Mouse (Mus musculus) liver, postnatal 0 days (tissue): ENCODE results near the gene Ube2l6. TPM values are rescaled to one million over a fixed set of nuclear protein-coding genes. Genes with fewer than 3 reads are reported as not detected.
"Not testable (repeated sequence)": the region's sequence is repeated elsewhere in the genome, so short reads cannot be mapped to it uniquely, and the experiment has no call there.

Experiments
- ATAC-seq: fragments of 200-750 bp; cut with Nextera tagmentation; 2 replicates; pipeline ENCODE4 v1.8.0; 2017; ENCODE audit warnings: mild to moderate bottlenecking, moderate library complexity
- DNase-seq: peaks from one replicate; pipeline ENCODE4 v3.0.0-alpha.2; 2016
- H3K27ac ChIP-seq: fragments of 300-500 bp; sonication (generic); 2 replicates; pipeline ENCODE4 v1.5.1; 2014; ENCODE audit warnings: antibody characterized with exemption, moderate library complexity, mild to moderate bottlenecking, low read depth
- H3K27me3 ChIP-seq: fragments of 300-500 bp; sonication (generic); 2 replicates; pipeline ENCODE4 v1.6.1; 2014; ENCODE audit warnings: low read length, control low read depth, mixed read lengths; ENCODE audit not compliant: insufficient read depth
- H3K36me3 ChIP-seq: fragments of 300-500 bp; sonication (generic); replicated peaks from 2 replicates; pipeline ENCODE4 v1.6.1; 2014; ENCODE audit warnings: mild to moderate bottlenecking, control low read depth, low read length, moderate library complexity, mixed read lengths; ENCODE audit not compliant: insufficient read depth
- H3K4me1 ChIP-seq: fragments of 300-500 bp; sonication (generic); 2 replicates; pipeline ENCODE4 v1.6.1; 2014; ENCODE audit warnings: antibody characterized with exemption, mild to moderate bottlenecking, control low read depth; ENCODE audit not compliant: insufficient read depth
- H3K4me2 ChIP-seq: fragments of 300-500 bp; sonication (generic); 2 replicates; pipeline ENCODE4 v1.6.1; 2014; ENCODE audit warnings: low read depth, mild to moderate bottlenecking, low read length, moderate library complexity, mixed read lengths
- H3K4me3 ChIP-seq: fragments of 300-500 bp; sonication (generic); 2 replicates; pipeline ENCODE4 v1.5.1; 2014; ENCODE audit warnings: low read depth, low read length
- H3K9ac ChIP-seq: fragments of 300-500 bp; sonication (generic); replicated peaks from 2 replicates; pipeline ENCODE4 v1.6.1; 2014; ENCODE audit warnings: mild to moderate bottlenecking, moderate library complexity
- H3K9me3 ChIP-seq: fragments of 300-500 bp; sonication (generic); 2 replicates; pipeline ENCODE4 v1.6.1; 2016; ENCODE audit warnings: mild to moderate bottlenecking, control low read depth, low read length, mixed read lengths
- CTCF ChIP-seq: sonication (generic); IDR thresholded peaks from 2 replicates; pipeline ENCODE4 v1.5.1; 2016; ENCODE audit warnings: antibody characterized with exemption, low read depth
- EP300 ChIP-seq: IDR thresholded peaks from 2 replicates; pipeline ENCODE4 v1.6.1; 2016; ENCODE audit warnings: antibody characterized with exemption, low read depth, mild to moderate bottlenecking
- WGBS: fragments of 180-500 bp; shearing (Covaris S2); extraction: QIAGEN DNeasy Blood & Tissue Kit; methylation state at CpG from one replicate; pipeline ENCODE4 v1.1.7; 2014; ENCODE audit not compliant: insufficient replicate concordance; 5-methylcytosine and 5-hydroxymethylcytosine counted together
- polyA plus RNA-seq: library from polyadenylated mRNA; unstranded; fragments of >200 nt; fragmentation: Nextera tagmentation; extraction: Ambion mirVana; gene quantifications from 2 replicates; pipeline ENCODE4 v1.2.1, GENCODE M21; 2015

Gene Ube2l6
- polyA plus RNA-seq, 1 experiment from 2014 or later = 276 TPM

- Histone ChIP-seq H3K36me3 (peaks cover 6% of the 10 kb centered on the region), H3K27me3 (no peaks in the 10 kb centered on the region), H3K9me3 (peaks cover 2% of the 10 kb centered on the region; the same call in 1 of the 2 replicates), H3K4me1 (peaks cover 26% of the 10 kb centered on the region), H3K4me3 (peak overlapping the region; percentile 92), H3K27ac (peak overlapping the region; percentile 98), H3K9ac (peak overlapping the region; percentile 84), H3K4me2 (peak overlapping the region; percentile 98)
- WGBS = 11% methylated on average over 13 of the region's 13 CpGs
- peak; percentile 61 for ATAC-seq
- peak; percentile 96 for TF ChIP-seq CTCF
- TF ChIP-seq EP300 = no peak
- DNase-seq = peak; percentile 88
Measured at GRCm38 (mm10) chr2:84797833-84798492, 665 bp upstream of the Ube2l6 start.

DNA sequence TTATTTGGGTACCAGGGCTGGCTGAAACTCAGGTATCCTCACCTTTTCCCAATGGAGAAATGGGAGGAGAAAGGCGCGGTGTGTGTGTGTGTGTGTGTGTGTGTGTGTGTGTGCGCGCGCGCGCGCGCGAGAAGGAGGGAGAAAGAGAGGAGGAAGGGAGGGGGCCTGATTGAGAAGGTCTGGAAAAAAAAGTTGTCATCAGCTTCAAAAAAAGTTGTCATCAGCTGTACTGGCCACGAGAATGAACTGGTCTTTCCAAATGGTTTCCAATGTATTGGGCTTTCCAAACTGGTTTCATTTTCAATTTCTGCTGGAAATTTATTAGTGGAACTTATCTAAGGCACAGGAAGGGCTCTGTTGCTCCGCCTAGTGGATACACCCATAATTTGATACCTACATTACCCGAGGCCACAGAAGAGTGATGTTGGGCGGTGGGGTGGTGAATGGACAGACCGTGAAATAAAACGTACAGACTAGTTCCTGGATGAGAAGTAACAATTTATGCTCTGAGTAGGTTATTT, 473 bp downstream of the Ube2l6 start:
- Histone ChIP-seq H3K36me3 (peaks cover 17% of the 10 kb centered on the region), H3K4me1 (peaks cover 21% of the 10 kb centered on the region), H3K27ac (peak overlapping the region; percentile 98), H3K9ac (peak overlapping the region; percentile 84), H3K27me3 (no peaks in the 10 kb centered on the region), H3K9me3 (peaks cover 2% of the 10 kb centered on the region; the same call in 1 of the 2 replicates), H3K4me3 (peak overlapping the region; percentile 92), H3K4me2 (peak overlapping the region; percentile 98)
- WGBS = 0% methylated on average over 16 of the region's 16 CpGs
- DNase-seq = peak; percentile 77
- ATAC-seq = peak; percentile 61
- peak; percentile 89 for TF ChIP-seq CTCF
- TF ChIP-seq EP300 = peak; percentile 60; the same call in 1 of the 2 replicates

DNA sequence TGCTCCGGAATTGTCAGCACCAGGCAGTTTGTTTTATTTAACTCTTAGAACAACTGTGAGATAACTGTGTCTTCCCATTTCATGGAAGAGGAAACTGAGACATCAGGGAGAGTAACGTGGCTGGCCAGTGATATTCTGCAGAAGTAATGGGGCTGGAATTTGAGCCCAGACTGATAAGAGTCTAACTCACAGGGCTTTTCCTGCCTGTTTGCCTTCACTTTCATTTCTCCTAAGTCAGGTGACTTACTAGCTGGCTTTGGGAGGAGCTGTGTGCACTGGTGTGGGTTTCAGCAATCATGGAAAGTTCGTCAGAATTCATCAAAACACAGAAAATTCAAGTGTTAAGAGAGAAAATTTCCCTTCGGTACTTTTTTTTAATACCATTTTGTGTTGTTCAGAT, 1.7 kb downstream of the Ube2l6 start:
- Histone ChIP-seq H3K4me3 (peak overlapping the region; percentile 92), H3K27ac (peak overlapping the region; percentile 98), H3K4me1 (peaks cover 20% of the 10 kb centered on the region), H3K27me3 (no peaks in the 10 kb centered on the region), H3K4me2 (peak overlapping the region; percentile 98), H3K9me3 (no peaks in the 10 kb centered on the region), H3K36me3 (peaks cover 28% of the 10 kb centered on the region), H3K9ac (peak overlapping the region; percentile 84)
- 0 out of 2 replicates have a peak, but pooled peaks have one; percentile 44 for TF ChIP-seq EP300
- no peak for TF ChIP-seq CTCF
- peak; percentile 20 for ATAC-seq
- DNase-seq = peak; percentile 36
- 35% methylated on average over 4 of the region's 4 CpGs for WGBS

DNA sequence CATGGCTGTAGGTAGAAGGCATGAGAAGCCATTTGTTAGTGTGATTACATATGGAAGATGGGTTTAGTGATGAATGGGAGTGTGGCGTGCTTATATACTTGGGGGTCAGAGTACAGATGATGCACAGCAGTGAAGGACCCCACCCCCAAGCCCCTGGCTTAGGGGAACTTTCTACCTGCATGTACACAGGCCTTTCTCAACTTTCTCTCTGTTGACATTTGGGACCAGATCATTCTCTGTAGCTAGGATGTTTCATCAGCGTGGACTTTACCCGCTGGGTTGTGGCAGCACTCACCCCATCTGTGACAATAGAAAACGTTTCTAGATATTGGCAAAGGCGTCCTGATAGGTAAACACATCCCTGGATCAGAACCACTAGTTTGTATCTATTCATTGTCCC, 2.6 kb downstream of the Ube2l6 start:
- Histone ChIP-seq H3K36me3 (peaks cover 36% of the 10 kb centered on the region), H3K4me1 (peaks cover 20% of the 10 kb centered on the region), H3K4me2 (peak overlapping the region; percentile 98), H3K27ac (peak overlapping the region; percentile 98), H3K4me3 (peak overlapping the region; percentile 92; the same call in 1 of the 2 replicates)
- peak; percentile 49 for ATAC-seq
- H3K9ac ChIP-seq, H3K9me3 ChIP-seq, H3K27me3 ChIP-seq: not testable (repeated sequence)
- TF ChIP-seq EP300 = 0 out of 2 replicates have a peak, but pooled peaks have one; percentile 29
- DNase-seq = peak; percentile 41
- 68% methylated on average over 5 of the region's 5 CpGs for WGBS

DNA sequence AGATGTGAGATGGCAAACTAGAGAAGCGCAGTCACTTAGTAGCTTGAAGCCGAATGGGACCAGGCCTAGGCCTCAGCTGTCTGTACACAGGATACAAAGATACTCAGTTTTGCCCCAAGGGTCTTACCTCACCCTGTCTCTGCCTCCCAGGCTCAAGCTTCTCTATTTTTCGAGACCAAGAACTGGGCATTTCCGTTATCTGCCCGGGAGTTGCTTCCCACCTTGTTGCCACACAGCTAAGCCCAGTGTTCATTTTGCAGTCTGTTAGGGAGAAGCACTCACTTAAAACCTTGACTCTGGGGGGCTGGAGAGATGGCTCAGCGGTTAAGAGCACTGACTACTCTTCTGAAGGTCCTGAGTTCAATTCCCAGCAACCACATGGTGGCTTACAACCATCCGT, 5.3 kb downstream of the Ube2l6 start:
- Histone ChIP-seq H3K36me3 (peaks cover 59% of the 10 kb centered on the region), H3K9me3 (no peaks in the 10 kb centered on the region), H3K27me3 (no peaks in the 10 kb centered on the region), H3K27ac (no peak overlapping the region), H3K4me2 (no peak overlapping the region), H3K4me1 (peaks cover 15% of the 10 kb centered on the region), H3K9ac (no peak overlapping the region), H3K4me3 (no peak overlapping the region)
- TF ChIP-seq EP300 (no peak), CTCF (no peak)
- ATAC-seq (no peak), DNase-seq (peak; percentile 15)
- WGBS = 82% methylated on average over 7 of the region's 7 CpGs

DNA sequence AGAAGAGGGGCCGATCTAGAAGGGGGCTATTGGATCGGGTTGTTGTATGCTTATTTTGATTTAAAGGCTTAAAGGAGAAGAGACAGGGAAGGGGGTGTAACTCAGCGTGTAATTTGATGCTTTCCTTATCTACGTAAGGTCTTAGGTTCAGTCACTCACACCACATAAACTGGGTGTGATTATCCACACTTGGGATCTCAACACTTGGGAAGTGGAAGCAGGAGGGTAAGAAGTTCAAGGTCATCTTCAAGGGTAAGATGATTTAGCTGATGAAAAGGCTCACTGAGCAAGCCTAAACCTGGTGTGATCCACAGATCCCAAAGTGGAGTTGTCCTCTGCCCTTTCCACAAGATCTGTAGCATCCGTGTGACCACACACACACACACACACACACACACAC, 7.9 kb downstream of the Ube2l6 start:
- Histone ChIP-seq H3K36me3 (peaks cover 73% of the 10 kb centered on the region), H3K9me3 (no peaks in the 10 kb centered on the region), H3K9ac (no peak overlapping the region), H3K27me3 (no peaks in the 10 kb centered on the region), H3K4me3 (no peak overlapping the region), H3K4me1 (peaks cover 22% of the 10 kb centered on the region), H3K27ac (no peak overlapping the region), H3K4me2 (no peak overlapping the region)
- no peak for DNase-seq
- ATAC-seq = no peak
- 80% methylated on average over 5 of the region's 5 CpGs for WGBS
- TF ChIP-seq EP300 = no peak
- TF ChIP-seq CTCF = no peak
